Mouse (Mus musculus) embryo, embryonic 10 days (tissue): ENCODE measurements around the gene Tmcc1.

ENCODE experiments used
- DNase-seq: peaks from one replicate; pipeline ENCODE4 v3.0.0-alpha.2; 2015; ENCODE audit warnings: low spot score

Gene Tmcc1

DNA sequence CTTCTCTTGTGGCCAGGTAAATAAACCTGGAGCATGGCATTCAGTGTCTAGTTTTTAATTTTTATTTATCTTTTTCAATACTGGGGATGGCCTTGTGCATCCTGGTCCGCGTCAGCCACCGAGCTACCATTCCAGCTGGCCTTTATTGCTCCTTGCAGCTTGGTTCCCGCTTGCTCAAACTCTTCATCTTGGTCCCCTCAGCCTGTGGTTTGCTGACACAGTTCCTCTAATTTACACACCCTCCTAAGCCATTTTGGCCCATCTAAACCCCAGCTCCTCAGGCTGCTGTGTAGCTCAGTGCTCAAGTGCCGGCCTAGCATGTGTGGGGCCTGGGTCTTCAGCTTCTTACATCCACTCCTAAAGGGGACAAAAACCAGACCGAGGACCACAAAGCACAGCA, 179.2 kb downstream of the Tmcc1 start:
- no peak for DNase-seq

DNA sequence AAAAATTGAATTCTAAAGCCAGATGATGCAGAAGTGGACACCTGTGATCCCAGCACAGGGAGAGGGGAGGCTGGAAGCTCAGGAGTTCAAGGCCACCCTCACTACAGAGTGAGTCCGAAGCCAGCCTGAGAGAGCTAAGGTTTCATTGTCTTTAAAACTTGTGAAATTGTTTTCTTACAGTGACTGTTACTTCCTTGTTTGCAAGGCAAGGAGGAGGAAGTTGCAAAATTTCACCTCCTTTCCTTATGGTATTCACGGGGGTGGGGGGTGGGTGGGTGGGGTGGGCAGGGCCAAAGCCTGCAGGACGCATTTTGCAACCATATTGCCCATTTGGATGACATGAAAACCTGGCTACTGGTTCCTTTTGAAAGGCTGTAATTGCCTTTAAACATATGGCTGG, 179.6 kb downstream of the Tmcc1 start:
- DNase-seq: no peak

DNA sequence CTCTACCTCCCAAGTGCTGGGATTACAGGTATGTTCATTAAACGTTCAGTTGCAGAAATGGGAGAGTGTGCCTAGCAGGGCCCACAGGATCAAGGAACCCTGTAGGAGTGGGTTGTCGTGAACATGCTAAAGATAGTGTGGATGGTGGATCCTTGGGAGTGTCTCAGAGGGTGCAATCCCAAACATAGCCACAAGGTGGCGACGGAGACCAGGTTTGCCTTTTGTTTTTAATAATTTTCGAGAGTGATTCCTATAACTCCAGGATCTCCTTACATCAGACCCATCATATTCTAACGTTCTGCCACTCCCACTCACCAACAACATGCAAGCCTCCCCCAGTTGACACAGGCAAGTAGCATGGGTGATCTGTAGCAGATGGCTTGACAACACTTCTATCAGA, 182.7 kb downstream of the Tmcc1 start:
- peak; percentile 84 for DNase-seq

DNA sequence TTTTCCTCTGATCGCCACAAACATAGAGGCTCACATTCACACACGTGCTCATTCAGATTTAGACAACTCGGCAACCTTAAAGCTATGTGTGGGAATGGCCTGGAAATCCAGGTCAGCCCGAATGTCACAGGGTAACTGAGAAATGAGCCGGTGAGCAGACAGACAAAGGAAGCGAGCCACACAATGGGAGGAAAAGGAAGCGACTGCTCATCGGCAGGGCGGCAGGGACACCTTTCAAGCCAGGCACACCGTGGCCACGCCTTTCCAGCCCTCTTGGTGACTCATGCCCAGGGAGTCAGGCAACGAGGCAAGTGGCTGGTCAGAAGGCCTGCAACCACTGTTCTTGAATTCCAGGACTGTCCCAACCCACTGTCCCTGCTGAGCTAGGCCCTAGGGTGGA, 183.9 kb downstream of the Tmcc1 start:
- no peak for DNase-seq

DNA sequence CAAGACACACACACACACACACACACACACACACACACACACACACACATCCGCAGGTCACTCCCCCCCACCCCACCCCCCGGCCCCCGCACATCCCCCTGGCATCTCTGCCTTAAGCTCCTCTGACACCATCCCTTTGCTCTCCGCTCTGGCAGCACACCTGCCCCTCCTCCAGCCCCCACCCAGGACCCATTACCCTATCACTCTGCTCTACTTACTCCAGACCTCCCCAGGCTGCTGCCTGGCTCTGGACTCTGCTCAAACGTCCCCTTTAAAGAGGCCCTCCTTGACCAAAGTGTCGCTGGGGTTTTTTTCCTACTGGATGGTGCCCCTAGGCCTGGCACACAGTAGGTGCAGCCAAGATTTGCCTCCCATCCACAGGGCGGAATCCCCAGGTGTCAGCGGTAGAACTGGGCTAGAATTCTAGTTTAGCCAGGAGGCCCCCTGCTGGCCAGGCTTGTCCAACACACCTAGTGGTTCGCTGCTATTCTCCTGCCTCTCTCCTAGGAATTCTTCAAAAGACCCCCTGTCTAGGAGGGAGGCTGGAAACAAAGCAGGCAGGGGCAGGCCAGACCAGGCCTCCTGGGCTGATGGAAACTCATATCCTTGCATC, 185.6 kb downstream of the Tmcc1 start:
- DNase-seq: peak; percentile 80

DNA sequence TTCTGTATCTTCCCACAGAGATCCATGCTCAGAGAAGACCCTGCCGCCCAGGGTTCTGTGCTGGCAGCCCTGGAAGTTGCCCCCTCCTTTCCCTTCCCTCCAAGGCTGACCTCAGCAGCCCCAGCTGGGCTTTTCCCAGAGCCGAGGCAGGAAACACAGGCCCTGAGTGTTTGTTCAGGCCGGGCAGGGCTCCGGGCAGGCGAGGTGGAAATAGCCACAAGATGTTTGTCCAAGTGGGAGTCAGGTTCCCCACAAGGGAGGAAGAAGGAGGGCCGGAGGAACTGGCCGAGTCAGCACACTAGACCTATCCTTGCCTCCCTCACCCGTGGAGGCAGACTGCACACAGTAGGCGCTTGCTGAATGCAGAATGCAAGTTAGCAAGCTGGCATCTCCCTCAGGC, 186.6 kb downstream of the Tmcc1 start:
- DNase-seq: no peak

DNA sequence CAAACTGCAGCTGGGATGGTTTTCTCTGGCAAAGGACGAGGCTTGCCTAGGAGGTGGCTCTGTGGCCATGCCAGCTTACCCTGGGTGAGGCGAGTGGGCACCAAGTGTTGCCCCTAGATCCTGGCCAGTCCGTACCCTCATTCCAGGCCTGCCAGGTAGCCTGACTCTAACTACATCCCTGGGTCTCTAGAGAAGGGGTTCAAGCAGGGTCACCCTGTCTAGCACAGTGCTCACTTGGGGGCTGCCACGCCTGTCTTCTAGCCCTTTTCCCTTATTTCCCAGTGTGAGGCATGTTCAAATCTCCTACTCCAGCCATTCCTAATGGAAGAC, 187.4 kb downstream of the Tmcc1 start:
- DNase-seq: no peak

DNA sequence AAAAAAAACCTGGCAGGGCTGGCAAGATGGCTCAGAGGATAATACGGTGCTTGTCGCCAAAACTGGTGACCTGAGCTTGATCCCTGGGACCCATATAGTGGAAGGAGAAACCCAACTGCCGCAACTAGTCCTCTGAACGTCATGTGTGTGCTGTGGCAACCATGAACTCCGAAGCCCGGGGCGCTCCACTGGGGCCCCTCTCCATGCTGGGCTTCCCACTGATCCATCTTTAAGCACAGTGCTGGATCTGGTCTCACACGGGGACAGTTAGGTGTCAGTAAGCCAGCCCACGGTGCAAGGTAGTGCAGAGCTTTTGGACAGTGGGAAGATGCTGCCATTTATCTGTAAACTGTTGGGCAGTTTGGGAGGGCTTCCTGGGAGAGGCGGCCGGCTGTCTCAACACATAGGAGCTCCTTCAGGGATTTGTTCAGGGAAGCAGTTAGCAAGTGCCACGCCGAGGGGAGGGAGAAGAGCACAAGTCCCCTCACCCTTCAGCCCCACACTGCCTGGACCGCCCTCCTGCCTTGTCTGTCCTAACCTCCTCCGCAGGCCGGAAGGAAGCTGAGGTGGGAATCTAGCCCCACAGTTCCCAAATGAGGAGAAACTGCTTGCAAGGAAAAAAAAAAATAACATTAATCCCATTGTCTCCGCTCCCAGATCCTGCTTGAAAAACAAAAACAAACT, 187.9 kb downstream of the Tmcc1 start:
- no peak for DNase-seq

DNA sequence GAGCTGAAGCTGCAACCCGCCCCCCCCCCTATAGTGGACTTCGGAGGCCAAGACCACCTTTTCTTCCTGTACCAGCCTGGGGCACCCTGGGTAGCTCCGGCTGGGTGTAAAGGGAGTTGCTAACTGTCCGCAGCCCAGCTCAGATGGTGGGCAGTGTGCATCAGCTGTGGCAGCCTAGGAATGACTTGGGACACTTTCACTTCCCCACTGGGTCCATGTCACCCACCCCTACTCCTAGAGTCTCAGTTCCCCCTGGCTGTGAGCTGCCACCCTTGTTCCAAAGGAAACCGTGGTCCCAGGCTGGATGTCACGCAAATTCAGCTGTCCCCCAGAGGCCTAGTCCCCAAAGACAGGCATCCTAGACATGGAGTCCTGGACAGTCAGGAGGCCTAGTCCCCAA, 188.6 kb downstream of the Tmcc1 start:
- DNase-seq: no peak

DNA sequence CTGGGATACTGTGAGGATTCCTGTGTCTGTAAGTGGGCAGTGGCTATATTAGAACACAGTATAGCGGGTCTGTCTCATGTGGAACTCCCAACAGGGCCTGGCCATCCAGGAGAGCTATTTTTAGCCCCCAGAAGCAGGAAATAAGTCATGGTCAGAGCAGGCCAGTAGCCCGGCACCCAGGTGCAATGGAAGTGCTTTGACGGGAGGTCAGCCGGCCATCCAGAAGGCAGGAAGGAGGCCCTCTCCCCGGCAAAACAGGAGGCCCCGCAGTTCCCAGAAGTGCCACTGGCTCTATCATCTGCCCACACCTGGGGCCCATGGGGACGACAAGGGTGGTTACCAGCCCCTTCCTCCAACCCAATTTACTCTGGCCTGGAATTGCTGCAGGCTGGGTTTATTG, 189.2 kb downstream of the Tmcc1 start:
- DNase-seq: no peak

DNA sequence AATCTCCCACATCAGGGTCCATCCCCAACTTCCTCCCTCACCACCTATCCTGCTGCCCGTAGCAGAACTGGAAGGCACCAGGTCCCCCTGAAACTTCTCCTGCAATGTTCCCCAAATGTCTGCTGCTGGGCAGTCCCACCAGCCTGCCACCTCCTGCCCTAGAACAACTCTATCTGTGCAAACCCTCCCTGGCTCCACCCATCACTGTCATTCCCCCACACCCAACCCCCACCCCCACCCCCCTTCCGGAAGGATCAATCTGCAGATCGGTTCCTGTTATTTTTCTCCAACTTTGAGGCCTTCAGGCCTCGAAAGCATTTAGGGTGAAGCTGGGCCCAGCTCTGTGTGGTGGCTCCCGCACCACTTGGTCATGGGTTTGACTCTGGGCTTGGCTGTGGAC, 189.8 kb downstream of the Tmcc1 start:
- DNase-seq: no peak

DNA sequence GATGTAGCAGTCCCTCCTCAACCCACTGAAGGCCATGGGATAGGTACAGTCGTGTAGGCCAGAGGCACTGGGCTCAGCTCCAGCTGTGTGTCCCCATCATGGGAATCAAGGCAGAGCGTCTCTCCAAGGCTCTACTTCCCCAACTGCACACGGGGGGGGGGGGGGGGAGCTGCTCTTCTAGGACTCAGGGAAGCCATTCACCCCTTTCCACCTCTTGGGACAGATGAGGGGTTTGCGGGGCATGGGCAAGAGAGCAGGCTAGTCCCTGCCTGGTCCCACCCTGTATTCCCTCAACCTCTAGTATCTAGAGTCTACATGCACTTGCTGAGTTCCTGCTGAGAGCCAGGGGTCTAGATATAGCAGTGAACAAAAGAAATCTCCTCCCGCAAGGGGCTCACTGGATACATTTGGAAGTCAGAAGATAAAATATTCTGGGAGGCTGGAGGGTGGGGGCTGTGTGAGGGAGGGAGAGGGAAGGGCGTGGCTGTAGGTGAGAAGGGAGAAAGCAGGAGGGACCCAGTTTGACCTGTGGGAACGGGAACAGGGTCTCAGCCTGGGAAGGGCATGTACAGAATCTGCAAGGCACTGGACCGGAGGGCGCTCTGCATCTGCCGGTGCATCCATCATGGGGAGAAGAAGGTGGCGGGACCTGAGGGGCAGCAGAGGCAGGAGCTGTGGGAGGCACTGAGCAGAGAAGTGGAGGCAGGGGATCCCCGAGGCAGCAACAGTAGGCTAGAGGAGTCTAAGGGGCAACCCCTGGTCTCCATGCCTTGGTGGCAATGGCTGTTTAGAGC, 190.8 kb downstream of the Tmcc1 start:
- no peak for DNase-seq

DNA sequence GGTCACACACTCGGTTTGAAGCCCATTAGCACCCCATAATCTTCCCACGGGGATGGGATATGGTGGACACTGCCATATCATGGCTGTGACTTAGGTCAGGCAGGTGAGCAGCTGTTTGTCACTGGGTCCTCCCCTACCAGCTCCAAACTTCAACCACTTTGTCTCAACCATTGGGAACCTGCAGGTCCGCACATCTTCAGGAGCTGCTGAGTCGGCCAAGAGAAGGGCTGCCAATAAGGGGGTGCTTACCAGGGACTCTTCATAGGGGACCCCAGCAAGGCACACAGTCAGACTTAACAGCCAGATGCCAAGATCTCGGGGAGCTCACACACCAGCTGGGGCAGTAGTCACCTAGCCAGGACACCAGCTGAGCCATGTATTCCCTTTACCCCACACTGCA, 192.4 kb downstream of the Tmcc1 start:
- no peak for DNase-seq

DNA sequence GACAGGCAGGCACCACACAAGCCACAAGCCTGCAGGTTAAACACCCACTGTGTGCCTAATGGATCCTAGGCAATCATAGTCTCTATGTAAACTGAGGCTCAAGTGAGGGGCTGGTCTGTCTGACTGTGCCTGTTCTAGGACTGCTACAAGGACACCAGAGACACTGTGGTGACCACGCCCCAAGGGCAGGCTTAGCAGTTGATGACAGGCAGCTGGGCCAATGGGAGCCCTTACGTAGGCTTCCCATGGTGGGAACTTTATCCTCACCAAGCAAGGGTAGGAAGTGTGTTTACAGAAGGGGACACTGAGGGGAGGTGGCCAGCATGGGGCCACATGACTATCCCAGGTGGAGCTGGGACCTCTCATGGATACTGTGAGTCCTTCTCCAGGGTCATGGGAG, 194.1 kb downstream of the Tmcc1 start:
- no peak for DNase-seq

DNA sequence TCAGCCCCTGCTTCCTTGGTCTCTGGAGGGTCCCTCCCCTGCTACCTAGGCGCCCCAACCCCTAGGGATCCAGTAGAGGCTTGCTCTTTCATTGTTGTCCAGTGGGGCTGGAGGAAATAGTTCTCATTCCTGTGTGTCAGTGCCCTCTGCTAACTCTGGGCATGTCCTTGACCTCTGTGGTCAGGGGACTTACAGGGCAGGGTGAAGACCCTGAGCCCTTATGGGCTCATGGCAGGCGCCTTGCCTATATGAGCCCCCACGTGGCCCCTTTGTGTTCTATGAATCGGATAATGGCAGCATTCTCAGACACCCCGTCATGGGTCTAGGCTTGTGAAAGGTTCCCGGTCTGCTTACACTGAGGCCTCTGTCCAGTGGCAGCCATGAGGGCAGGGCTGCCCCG, 194.5 kb downstream of the Tmcc1 start:
- DNase-seq: no peak

DNA sequence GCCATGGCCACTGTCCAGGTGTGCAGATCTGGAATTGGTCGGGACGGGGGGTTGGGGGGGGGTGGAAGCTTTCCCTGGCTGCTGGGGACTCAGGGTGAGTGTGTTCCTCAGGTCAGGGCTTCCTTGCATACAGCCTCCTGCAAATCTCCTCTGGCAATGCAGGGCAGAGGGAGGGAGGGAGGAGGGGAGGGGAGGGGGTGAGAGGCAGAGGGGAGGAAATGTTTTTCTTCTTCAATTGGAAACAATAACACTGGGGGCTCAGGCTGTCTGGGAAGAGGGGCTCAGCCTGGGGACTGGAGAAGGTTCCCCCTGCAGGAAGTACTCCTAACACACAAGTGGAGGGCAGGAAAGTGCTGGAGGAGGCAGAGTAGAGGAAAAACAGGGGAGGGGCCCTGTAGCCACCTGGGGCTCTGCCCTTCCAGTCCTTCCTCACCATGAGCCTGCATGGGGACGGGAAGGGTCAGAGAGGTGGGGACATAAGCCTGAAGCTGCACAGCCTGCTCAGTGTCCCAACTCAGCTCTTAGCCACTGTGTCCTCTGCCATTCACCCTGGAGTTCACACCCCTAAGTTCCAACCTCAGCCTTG, 195.5 kb downstream of the Tmcc1 start:
- DNase-seq: no peak

DNA sequence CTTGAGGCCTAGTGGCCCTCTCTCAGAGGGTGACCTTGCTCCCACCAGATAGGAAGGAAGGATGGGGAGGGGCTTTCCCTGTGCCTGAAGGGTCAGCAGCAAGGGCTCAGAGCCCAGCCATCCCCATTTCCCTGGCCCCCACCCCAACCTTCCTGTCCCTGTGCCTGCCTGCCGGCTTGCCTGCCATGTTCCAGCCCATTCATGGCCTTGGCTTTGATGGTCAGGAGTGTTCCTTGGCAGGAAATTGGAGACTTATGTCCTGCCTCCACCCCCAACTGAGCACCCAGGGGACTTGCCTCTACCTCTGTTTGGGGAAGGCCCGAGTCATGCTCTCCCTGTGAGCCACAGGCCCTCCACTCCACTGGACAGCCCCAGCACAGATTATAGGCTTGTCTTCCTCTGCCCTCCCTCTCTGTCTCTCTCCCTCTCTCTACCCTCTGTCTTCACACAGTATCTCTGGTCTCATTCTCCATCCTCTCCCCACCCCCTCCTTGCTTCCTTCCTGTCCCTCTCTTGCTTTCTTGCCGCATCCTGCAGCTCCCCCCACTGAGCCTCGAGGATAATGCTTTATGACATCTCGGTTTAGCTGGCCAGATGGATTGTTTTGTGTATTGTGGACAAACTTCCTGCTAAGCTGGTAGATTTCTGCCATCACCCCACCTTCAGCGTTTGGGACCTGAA, 197.0 kb downstream of the Tmcc1 start:
- no peak for DNase-seq

DNA sequence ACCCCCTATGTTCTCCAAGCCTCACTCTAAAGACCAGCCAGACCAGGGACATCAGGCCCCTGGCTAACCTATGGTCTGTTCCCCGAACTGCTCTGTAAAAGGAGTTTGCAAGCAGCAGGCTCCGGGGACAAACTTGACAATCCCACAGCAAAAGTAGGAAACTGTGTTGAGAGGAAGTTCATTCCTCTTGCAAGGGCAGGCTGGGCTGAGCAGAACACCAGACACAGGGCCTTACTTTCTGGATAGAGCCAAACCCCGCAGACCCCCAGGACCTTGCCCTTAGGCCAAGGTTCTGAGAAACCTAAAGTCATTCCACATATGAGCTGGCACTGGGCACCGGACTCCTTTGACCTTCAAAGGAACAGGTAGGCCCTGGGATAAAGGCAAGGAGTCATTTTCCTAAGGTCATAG, 197.8 kb downstream of the Tmcc1 start:
- no peak for DNase-seq

DNA sequence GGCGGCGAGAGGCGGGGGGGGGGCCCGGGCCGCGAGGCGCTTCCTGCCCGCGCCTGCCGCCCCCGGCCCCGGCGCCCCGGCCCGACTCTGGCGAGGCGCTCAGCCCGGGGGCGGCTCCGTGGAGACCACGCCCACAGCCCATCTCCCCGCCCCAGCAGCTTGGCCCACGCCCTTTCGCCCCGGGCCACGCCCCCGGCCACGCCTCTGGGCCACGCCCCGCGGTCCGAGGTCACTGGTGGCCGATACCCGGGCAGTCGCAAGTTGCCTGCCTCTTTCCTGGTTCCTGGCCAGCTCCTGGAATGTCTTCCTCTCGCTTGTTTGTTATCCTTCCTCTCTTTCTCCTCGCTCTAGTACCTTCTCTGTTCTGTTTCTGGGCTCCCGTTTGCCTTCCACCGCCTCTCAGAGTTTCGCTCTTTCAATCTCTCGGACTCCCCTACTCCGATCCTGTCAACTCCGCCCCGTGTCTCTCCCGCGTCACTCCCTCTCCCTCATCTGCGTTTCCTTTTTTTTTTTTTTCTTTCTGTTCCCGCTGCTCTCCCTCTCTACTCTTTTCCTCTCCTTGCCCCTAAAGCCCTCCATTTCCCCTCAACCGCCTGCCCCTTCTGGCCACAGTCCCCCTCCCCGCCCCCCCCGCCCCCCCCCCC, 198.3 kb downstream of the Tmcc1 start, which contains the start of gene Plxnd1:
Plxnd1 (minus strand) TSS at position 129 of the 644 bp plus-strand sequence.
- DNase-seq: peak; percentile 92

DNA sequence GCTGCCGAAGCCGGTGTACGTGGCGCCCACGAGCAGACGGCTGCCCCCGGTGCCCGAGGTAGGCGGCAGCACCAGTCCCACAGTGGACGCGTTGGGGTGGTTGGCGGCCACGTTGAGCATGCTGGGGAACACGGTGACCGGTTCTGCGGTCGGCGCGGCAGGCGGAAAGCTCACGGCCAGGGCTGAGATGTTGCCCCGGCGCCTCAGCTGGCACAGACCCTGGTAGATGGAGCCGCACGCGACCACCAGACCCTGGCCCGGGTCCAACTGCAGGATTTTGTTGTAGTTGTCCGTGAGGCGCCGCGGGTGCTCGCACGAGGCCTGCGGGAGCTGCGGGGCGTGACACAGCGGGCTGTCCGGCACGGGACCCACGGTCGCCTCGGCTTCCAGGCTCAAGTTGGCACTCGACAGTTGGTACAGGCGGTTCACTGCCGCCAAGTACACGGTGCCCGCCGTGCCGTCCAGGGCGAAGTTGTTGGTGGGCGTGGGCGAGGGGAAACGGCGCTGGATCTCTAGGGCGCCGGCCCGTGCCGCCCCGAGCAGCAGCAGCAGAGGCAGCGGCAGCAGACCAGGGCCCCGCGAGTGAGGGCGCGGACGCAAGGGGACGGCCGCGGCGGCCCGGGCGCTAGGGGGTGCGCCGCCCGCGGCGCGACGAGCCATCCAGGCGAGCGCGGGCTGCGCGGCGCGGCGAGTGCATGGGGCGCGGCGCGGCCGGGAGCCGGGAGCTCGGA, 199.0 kb downstream of the Tmcc1 start:
- no peak for DNase-seq

DNA sequence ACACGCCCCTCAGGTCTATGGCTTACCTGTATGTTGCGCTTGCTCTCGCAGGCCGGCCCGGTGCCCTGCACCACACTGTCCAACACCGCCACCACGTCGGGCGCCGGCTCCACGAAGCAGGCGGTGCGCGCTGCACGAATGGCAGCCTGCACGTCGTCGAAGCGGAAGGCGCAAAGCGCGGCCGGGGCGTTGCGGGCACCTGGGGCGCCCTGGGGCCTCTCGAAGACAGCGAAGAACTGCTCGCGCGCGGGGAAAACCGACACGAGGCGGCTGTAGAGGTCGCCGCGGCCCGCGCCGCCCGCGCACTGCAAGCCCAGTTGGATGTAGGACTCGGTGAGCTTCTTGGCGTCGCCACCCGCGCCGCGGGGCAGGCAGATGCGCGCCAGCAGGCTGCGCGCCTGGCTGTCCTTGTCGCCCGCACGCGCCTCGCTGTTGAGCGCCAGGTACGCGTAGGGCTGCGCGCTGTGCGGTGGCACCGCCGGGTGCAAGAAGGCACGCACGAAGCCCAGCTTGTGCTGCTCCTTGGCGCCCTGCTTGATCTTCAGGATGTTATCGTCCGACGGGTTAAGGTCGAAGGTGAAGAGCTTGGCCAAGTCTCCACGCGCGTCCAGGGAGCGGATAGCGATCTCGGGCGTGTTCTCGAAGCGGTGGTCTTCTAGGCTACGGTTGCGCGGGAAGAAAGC, 199.7 kb downstream of the Tmcc1 start:
- DNase-seq: no peak
